Mouse (Mus musculus) right cerebral cortex, postnatal 4 days (tissue): Measurements from ENCODE around the gene Phtf1.
A peak's percentile ranks its signal among the peaks of the same experiment; 100 is the strongest.

Experiments used
- DNase-seq: peaks from one replicate; pipeline ENCODE4 v3.0.0-alpha.2; 2022

Phtf1 gene

DNA sequence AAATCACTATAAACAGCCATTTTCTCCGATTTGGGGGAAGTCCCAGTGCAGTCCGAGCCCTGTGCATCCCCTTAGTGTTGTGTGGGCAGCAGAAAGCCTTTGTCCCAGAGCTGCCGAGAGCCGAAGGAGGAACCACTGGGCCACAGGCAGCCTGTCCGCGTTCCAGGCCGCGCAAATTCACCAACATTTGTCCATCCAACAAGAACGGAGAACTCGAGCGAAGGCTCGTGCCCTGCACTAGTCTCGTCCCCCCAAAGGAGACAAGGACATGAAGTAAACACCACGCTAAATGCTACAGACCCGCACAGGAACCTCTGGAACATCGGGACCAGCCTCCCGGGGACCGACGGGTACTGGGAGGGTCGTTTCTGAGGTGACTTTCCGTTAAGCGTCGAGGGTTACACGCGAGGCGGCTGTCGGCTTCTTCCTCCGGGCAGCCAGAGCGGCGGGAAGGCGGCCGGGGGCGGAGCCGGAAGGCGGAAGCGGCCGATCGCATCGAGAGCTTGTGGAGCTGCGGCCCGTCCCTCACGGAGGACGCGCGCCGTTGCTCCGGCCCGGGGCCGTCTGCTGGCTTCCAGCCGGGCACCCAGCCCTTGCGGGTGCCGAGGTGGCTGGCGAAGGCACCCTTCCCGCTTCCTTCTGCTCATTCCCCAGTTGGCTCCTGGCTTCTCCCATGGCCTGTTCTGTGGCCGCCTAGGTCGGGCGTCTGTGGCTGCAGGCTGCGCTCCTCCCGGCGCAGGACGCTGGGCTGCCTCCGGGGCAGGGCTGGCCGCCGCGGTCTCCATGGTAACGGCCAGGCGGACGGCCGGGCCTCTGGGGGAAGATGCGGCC, at the start of gene Phtf1:
Phtf1 (plus strand) TSS at position 250 of the 831 bp plus-strand sequence.
- DNase-seq, result peak; percentile 79

DNA sequence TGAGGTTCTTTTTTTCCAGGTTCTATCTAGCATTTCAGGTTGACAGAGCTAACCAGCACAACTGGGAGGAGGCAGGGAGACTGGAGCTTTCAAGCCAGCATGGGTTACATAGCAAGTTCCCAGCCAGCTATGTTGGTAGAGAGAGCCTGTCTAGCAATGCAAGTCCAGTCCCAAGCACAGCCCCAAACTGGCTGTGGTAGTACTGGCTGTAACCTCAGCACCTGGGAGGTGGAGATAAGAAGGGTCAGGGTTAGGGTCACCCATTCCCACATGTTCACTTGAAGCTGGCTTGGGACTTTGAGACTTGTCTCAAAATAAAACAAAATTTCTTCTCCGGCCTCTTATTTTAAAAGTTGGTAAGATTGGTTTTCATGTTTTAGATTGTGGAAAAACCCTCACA, 47.8 kb upstream of the Phtf1 start:
- no peak for DNase-seq

DNA sequence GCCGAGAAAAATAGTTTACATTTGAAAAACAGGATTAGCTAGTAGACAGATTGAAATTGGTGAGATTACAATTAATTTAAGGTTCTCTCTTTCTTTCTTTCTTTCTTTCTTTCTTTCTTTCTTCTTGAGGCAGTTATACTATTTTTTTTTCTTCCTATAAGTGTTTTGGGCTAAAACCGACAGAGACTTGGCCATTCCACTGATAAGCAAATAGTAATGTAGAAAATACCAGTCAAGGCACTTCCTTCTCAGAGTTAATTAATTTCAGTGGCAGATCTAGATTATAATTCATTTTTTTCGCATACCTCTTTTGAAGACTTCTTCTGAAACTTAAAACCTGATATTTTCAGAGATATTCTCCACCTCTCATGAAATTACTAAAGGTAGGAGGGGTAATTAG, 42.6 kb upstream of the Phtf1 start:
- no peak for DNase-seq

DNA sequence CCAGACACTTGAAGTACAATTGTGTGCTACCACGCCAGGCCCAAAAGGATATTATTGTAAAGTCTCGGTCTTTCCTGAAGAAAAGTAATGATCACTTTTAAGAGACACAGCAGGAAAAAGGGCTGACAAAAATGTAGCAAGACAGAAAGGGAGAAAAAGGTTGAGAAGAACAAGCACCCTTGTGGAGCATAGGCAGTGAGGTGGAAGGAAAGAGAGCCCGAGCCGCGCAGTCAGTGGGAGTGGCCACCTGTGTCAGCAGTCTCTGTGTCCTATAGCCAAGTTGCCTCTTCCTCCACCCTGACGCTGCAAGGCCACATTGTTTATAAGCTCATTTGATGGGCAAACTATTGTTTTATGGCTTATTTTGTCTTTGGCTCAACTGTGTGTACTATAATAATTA, 40.4 kb upstream of the Phtf1 start:
- DNase-seq, result no peak

DNA sequence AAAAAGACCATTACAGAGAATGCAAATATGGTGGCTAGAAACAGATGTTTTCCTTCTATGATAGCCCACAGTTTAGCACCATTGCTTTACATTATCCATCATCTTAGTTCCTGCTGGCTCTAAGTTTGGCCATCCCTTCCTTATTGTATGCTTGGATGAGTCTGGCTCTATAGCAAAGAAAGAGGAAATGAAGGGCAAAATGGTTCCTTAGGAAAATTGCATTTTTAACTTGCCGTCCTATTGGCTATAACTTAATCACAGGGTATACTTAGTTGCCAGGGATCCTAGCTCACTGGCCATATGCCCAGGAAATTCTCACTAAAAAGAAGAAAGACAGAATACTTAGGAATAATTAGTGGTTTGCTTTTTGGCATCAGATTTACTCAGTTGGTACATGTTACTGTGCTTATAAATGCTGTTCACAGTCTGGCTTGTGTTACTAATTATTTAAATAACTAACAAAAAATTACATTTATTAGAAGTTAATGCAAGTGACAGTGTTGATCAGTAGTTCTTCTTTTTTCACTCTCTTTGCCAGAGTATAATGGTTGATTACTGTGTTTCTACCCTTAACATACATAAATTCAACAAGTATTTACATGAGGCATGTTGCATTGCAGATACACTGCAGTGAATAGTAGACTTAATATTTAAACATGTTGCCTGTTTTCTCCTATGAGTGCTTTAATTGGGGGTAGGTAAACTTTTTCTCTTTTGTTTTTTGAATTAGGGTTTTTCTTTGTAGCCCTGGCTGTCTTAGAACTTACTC, 22.9 kb upstream of the Phtf1 start:
- peak; percentile 35 for DNase-seq

DNA sequence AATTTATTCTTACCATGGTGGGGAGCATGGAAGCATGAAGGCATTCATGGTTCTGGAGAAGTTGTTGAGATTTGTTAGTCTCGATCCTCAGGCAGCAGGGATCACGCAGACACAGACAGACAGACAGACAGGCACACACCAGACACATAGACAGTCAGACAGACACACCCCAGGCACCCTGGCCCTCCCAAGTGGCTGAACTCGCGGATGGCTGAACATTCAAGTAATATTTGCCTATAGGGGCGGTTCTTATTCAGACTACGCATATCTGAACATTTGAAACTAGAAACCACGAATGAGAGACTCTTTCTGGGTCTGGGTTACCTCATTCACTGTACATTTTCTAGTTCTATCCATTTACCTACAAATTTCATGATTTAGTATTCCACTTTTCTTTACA, 19.2 kb upstream of the Phtf1 start:
- no peak for DNase-seq

DNA sequence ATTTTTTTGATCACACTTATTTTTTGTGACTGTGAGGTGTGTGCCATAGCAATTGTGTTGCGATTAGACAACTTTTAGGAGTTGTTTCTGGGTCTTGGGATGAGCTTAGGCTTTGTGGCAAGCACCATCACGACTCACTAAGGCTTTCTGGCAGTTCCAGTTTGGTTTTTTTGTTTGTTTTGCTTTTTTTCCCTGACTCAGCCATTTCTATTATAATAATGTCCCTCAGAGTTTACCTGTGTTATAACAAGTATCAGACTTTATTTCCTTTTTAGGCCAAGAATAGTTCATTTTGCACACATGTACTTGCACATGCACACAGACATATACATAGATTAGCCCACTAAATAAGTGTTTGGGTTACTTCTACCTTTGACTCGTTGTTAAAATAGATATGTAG, 7.3 kb upstream of the Phtf1 start:
- DNase-seq, result no peak

DNA sequence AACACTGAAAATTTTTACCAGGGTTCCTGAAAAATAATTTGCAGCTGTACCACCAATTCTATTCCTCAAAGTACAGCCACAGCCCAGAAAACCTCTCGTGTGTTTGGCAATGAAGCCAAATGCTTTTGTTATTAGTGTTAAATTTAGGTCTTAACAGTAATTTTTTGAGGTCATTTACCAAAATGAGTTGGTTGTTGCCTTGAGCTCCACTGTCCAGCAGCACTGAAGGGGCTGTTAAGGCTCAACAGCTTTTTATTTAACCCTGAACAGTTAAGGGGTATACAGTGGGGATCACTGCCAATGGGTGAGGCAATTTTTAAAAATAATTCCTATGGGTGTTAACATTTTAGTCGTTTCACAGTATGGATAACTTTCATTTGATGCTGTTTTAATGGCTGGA, 679 bp upstream of the Phtf1 start:
- no peak for DNase-seq

DNA sequence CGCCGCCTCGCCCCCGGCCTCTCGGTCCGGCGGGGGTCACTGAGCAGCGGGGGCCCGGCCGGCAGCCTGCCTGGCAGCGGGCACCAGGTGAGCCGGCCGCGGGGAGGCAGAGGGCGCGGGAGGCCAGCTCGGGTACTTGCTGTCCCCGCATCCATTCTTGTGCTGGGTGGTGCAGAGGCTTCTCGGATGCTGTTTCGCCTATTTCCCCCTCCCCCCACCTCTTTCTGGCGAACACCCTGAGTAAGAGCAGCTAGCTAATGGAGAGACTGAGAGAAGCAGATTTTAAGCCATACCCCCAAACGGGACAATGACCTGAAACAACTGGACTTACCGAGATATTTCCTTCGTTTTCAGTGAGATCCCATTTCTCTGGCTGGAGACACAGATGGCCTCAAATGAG, 791 bp downstream of the Phtf1 start:
- peak; percentile 56 for DNase-seq

DNA sequence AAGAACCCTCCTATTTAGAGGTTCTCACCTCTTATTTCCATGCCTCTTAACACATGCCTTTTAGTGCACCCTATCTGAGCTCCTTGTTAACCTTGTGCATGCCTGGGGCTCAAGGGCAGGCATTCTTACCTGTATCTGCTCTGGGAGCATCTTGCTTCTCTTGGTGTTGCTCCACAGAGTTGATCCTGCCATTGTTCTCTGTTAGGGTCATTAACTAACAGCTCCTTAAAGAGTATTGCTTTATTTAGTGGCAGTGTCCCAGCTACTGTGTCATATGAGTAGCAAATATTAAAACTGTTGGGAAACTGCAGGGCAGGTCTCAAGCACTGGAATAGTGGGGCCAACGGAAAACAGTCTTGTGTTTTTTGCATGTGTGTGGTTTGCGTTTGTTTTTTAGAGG, 3.2 kb downstream of the Phtf1 start:
- no peak for DNase-seq

DNA sequence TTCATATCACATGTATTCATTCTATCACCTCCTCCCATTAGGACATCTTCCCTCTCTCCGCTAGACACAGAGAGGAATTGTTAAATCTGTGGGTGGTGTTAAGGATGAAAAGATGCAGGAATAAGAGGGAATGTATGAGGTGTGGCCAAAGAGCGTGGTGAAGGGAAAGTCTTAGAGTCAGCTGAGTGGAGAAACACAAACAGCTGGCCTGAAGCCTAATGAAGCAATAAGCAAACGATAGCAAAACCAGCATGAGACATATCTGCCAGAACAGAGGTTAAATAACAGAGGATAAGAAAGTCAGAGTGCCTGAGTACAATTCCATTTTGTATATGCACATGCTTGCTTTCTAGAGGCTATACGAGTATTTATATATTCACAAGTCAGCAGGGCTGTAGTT, 16.6 kb downstream of the Phtf1 start:
- DNase-seq, result no peak

DNA sequence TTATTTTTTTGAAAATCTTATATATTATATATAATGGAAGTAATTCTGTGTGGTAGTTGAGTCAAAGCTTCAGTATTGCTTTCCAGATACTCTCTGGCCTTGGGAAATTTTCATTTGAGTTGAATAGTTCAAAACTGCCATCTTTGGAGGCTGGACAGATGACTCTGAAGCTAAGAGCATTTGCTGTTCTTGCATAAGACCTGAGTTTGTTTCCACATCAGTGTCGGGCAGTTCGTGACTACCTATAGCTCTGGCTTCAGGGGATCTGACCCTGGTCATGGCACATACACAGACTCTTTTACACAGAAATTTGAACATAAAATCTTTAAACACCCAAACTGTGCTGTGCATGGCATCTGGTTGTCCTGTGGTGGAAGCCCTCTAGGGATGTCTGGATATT, 17.3 kb downstream of the Phtf1 start:
- no peak for DNase-seq

DNA sequence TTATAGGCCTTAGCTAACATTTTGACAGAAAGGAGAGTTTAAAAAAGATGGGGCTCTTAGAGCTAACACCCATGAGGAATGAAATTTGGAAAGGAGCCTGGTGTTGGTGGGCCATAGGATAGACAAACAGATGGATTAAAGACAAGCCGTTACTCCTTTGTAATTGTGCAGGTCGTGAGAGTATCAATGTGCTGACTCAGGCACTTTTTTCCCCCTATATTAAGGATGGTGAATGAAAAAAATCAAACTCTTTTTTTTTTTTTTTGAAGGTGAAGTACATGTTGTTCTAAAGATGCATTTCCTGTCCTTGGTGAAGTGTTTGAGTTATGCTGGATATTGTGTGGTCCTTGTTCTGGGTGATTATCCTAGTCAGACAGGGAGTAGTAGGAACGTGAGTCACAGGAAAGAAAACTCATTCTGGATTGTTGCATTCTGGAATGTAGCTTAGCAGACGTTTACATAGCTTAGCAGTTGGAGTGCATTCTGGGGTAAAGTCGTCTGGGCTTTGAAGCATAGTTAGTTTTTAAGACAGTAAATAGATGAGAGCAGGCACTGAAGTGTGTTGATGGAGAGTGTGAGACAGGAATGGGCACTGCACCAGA, 20.0 kb downstream of the Phtf1 start:
- no peak for DNase-seq

DNA sequence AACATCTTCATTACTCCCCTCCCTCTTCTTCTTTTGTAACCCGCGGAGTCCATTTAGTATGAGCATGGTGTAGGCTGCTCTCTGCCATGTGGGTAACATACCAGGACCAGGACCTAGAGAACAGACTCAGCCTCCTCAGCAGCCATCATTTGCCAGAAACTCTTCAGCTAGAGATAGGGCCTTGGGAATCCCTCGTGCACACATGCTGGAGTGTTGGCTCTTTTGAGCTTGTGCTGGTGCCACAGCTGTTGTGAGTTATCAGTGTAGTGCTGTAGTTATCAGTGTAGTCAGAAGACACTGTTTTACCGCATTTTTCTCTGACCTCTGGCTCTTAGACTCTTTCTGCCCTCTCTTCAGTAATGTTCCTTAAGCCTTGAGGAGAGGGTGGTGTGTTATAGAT, 21.4 kb downstream of the Phtf1 start:
- no peak for DNase-seq

DNA sequence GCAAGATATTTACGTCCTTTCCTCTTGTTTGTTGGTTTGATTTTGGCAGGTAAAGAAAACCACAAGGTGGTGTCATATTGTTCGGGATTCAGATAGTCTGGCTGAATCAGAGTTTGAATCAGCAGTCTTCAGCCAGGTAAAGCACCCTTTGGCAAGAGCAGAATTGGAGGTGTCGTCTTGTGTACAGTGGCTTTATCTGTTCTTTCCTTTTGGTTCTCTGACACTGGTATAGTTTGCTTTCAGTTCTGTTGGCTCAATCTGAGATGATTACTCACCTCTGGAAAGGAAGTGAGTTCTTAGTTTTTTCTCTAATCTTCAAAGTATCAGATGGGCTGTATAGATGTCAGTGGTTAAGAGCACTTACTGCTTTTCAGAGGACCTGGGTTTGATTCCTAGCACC, 23.4 kb downstream of the Phtf1 start:
- DNase-seq, result no peak

DNA sequence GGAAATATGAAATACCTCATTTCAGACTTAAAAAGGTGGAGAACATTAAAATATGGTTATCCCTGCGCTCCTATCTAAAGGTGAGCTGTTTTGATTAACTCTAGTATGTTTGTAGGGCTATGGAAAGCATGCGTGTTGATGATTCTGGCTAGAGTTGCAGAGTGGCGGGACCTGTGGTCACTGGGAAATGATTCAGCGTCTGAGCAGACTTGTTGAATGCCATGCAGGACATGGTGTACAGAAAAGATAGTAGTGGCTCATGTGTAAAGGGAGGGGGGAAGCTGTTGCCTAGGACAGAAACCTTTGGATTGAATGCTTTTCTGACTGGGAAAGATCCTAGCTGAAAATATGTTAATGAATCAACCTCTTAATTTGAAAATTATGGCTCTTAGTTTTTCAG, 30.8 kb downstream of the Phtf1 start:
- DNase-seq, result no peak

DNA sequence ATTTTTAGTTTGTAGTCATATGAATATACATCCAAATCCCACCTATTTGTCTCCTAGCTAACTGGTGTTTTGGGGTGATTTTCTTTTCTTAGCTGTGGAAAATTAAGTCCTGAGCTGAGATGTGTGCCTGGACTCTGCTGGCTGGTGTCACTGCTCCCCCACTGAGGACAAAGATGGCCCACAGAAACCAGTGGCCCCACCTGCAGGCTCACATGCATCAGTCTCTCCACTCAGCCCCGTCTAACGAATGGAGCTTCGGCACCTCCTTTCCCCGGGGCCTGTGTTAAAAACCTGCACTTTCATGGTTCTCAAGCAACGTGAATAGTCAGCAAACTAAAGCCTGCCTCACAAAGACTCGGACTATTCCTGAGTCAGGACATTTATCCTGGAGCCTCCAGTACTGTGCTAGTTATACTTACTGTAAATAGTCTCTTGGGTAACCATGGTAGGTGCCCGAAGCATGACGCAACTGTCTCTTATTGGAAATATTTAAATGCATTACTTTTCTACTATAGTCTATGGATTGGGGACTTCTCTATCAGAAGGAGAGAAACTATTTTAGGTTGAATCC, 39.1 kb downstream of the Phtf1 start:
- no peak for DNase-seq

DNA sequence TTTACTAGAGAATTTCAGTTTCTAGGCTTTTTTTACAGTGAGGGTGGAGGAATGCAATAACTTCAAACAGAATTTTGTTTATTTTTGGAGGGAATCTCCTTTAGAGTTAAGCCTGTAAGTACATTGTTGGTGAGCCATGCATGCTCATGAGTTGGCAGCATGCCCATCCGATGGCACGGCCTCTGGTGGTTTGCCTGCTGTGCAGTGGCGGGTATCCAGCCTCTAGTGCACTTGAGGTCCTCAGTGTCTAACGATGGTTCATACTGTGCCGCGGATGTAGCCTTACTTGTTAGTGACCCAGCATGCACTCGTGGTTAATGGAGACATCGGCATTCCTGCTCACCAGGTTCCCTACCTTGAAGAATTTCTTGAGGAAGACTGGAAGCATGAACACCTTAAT, 39.6 kb downstream of the Phtf1 start:
- peak; percentile 53 for DNase-seq

DNA sequence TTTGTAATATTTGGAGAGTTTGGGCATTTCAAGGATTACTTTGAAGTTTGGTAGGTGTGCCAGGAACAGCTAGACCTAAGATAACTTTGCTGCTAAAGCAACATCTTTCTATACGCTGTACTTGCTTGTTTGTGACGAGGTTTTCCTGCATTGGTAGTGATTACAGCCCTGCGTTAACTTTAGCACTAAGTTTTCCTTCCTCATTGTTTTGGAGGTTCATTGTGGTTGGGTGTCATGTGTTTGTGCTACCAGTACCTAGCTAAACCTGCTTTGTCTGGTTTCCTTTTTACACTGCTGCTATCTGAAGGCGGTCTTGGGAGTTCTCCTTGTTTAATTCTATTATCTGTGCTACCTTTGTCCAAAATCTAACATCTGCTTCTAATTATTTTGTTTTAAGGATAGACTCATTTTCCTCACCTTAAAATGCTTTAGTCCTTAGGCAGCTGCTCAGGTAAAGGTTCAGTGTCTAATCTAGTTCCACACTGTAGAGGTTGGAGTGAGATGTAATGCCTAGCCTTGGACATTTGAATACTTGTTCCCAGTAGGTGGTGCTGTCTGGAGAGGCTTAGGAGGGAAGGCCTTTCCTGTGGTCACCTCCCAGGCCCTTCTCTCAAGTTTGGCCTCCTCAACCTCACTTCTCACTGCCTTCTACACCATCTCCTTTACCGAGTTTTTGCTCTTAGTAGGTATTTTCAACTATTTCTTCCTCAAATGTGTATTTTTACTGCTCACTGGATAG, 42.2 kb downstream of the Phtf1 start:
- DNase-seq, result no peak

DNA sequence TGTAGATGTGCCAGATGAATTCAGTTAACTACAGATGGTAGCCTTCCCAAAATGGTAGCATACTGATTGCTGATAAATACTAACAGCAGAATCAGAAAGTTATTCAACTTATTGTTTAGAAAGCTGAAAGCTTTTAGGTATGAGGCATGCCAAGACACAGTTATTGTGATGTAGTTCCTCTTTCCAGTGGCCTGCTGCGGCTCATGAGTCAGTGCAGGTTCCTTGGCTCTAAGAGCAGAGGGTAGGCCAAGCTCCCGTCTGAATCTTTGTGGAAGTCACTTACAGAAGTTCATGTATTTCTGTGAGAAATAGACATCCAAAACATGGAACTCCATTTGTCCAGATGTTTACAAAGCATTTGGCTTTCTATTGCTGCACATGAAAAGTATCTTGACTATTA, 44.1 kb downstream of the Phtf1 start:
- DNase-seq, result no peak

DNA sequence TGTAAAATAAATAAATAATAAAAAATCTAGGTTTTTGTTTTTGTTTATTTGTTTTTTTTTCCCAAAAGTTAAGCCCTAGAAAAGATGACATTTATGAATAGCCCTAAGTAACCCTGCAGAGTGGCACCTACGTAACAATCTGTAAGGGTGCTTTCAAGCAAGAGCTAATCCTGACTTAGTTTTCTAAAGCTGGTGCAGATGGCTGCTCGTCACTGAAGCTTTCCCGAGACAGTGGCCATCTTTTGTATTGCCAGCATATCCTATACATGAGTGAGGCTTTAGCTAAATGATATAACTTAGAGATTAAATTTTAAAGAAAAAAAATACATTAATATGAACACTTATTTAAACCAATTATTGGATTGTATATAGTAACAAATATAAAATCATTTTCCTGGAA, 50.0 kb downstream of the Phtf1 start:
- DNase-seq, result no peak

DNA sequence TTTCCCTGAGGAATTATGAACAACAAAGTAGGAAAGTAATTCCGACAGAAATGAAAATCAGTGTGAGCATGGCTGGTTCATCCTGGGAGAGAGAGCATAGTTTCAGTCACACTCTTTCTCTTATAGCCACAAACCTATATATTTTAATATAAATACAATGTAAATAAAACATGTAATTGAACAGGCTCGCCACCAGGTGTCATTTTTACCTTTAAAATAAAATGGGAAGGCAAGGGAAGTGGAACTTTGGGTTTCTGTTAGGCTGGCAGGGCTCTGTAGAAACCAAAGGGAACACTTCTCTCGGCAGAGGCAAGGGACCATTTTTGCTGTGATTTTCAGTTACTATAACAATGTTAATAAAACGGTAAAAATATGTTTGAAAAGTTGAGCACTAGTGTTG, 51.5 kb downstream of the Phtf1 start:
- no peak for DNase-seq

DNA sequence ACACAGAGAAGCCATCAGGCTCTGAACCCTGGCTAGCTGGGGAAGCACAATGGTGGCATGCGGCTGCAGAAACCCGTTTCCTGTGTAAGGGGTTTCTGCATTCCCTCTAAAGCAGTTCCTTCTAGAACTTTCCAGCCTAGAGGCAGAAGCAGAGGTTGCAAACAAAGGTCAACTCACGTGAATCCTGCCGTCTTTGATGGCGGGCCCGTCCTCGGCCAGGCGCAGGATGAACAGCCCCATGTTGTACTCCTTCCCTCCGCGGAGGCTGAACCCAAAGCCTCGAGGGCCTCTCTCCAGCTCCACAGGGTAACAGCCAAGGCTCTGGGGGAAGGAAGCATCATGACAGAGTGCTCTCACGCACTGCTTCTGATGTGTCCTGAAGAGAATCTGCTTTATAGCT, 52.2 kb downstream of the Phtf1 start:
- DNase-seq, result no peak
